Mouse (Mus musculus): ENCODE results near the gene Zfp865. TPM values are rescaled to one million over a fixed set of nuclear protein-coding genes. Genes with fewer than 3 reads are reported as not detected.

Zfp865 gene
- polyA plus RNA-seq, 1 experiment: 47.9 TPM

DNA sequence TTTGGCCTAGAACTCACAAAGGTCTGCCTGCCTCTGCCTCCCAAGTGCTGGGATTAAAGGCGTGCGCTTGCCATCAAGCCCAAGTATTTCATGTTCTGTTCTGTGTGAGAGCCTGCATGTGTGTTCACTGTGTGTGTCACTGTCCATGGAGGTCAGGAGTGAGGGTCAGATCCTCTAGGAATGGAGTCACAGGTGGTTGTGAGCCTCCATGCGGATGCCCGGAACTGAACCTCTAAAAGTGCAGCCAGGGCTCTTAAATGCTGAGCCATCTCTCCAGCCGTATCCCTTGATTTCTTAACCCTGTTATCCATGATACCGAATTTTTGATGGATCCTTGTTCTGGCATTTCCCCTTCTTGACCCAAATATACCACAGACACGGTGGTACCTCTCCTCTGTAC lies 16.9 kb downstream of the Zfp865 start:
- Histone ChIP-seq H3K4me3 (ENCODE audit: extremely low read depth, insufficient read depth, insufficient read length) (no peak overlapping the region), H3K27me3 (ENCODE audit: control insufficient read depth, insufficient read depth, low read length) (no peaks in the 10 kb centered on the region), H3K36me3 (ENCODE audit: control insufficient read depth, insufficient read depth, low read length) (0 out of 2 replicates have a peak, but pooled peaks cover 3% of the 10 kb centered on the region), H3K27ac (ENCODE audit: insufficient read depth, low read length) (no peak overlapping the region), H3K4me1 (ENCODE audit: control insufficient read depth, insufficient read depth, insufficient read length) (no peaks in the 10 kb centered on the region; the same call in 1 of the 2 replicates)
- DNase-seq (ENCODE audit: low read depth in 1 of 2, low spot score in 2 of 2): no peak
- 94% methylated on average over 7 of the region's 7 CpGs for WGBS
- TF ChIP-seq POLR2A (IDR thresholded peaks at IDR 0.05; ENCODE audit: low read depth, low read length) (no peak), CTCF (IDR thresholded peaks at IDR 0.05; ENCODE audit: extremely low read depth, insufficient read depth, insufficient read length, insufficient replicate concordance) (no peak)

DNA sequence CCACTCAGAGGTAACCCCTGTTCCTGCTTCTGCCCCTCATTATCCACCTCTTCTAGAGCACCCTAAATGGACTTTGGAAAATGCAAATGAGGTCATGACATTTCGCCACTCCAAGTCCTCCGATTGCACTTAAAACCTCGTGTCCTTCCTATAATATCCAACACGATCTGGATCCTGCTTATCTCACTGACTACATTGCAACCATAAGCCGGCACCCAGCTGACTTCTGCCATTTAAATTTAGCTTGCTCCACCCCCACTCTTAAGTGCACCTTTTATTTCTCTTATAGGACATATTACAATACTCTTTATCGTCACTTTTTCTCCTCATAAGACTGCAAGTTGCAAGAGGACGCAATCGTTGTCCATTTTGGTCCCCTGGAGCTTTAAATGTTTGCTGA lies 17.3 kb downstream of the Zfp865 start:
- TF ChIP-seq CTCF (IDR thresholded peaks at IDR 0.05; ENCODE audit: extremely low read depth, insufficient read depth, insufficient read length, insufficient replicate concordance): no peak
- no peak for TF ChIP-seq POLR2A (IDR thresholded peaks at IDR 0.05; ENCODE audit: low read depth, low read length)
- WGBS: 90% methylated on average over 8 of the region's 8 CpGs
- Histone ChIP-seq H3K36me3 (ENCODE audit: control insufficient read depth, insufficient read depth, low read length) (0 out of 2 replicates have a peak, but pooled peaks cover 3% of the 10 kb centered on the region), H3K4me3 (ENCODE audit: extremely low read depth, insufficient read depth, insufficient read length) (no peak overlapping the region), H3K27me3 (ENCODE audit: control insufficient read depth, insufficient read depth, low read length) (no peaks in the 10 kb centered on the region), H3K27ac (ENCODE audit: insufficient read depth, low read length) (no peak overlapping the region), H3K4me1 (ENCODE audit: control insufficient read depth, insufficient read depth, insufficient read length) (no peaks in the 10 kb centered on the region; the same call in 1 of the 2 replicates)
- no peak for DNase-seq (ENCODE audit: low read depth in 1 of 2, low spot score in 2 of 2)

DNA sequence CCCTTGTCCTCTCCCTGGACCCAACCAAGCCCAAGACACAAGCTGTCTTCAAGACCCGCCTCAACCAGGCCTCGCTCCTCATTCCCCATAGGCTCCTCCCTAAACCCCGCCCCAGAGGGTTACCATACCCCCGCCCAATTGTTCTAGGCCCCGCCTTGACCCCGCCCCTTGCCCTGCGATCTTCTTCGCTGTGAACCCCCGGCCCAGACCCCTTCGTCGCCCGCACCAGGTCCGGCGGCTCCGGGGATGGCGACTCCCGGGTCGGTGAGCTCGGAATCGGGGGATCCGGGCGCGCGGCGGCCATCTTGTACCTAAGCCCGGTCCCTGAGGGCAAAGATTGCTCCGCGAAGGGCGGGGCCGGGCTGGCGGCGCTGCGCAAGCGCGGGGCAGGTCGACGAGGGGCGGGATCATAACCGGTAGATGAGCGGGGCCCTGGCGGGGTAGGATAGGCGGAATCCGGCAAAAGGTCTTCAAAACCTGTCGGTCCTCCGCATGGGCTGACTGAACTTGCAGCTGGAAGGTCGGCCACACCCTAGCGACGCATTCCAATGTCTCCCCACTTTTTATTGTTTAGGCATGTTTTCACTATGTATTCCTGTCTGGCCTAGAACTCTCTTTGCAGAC lies 18.0 kb downstream of the Zfp865 start, which contains the start of gene Zfp784:
TSS of gene Zfp784 (minus strand) at position 338 of the 624 bp plus-strand sequence.
- Histone ChIP-seq H3K27ac (ENCODE audit: insufficient read depth, low read length) (peak within 1 kb of the TSS; percentile 95), H3K4me3 (ENCODE audit: extremely low read depth, insufficient read depth, insufficient read length) (peak within 1 kb of the TSS; percentile 90), H3K4me1 (ENCODE audit: control insufficient read depth, insufficient read depth, insufficient read length) (no peaks in the 10 kb centered on the region; the same call in 1 of the 2 replicates), H3K27me3 (ENCODE audit: control insufficient read depth, insufficient read depth, low read length) (no peaks in the 10 kb centered on the region), H3K36me3 (ENCODE audit: control insufficient read depth, insufficient read depth, low read length) (0 out of 2 replicates have a peak, but pooled peaks cover under 1% of the 10 kb centered on the region)
- 1% methylated on average over 48 of the region's 48 CpGs for WGBS
- TF ChIP-seq POLR2A (IDR thresholded peaks at IDR 0.05; ENCODE audit: low read depth, low read length) (peak; percentile 79), CTCF (IDR thresholded peaks at IDR 0.05; ENCODE audit: extremely low read depth, insufficient read depth, insufficient read length, insufficient replicate concordance) (no peak)
- peak; percentile 83 to 92 for DNase-seq (ENCODE audit: low read depth in 1 of 2, low spot score in 2 of 2)

- no peak overlapping the region for H3K4me3 ChIP-seq (ENCODE audit: extremely low read depth, insufficient read depth, insufficient read length)
These were observed 18.8 kb downstream of the Zfp865 start for GRCm38 (mm10) chr7:5038940-5039339.

GRCm38 (mm10) chr7:5044981-5045380 lies 24.8 kb downstream of the Zfp865 start:
- WGBS: 60% methylated on average over 2 of the region's 2 CpGs

More at GRCm38 (mm10) chr7:5038940-5039339, 18.8 kb downstream of the Zfp865 start:
- no peaks in the 10 kb centered on the region; the same call in 1 of the 2 replicates for H3K4me1 ChIP-seq (ENCODE audit: control insufficient read depth, insufficient read depth, insufficient read length)
- H3K36me3 ChIP-seq (ENCODE audit: control insufficient read depth, insufficient read depth, low read length): no peaks in the 10 kb centered on the region
- WGBS: 27% methylated on average over 5 of the region's 5 CpGs
- no peaks in the 10 kb centered on the region for H3K27me3 ChIP-seq (ENCODE audit: control insufficient read depth, insufficient read depth, low read length)
- TF ChIP-seq POLR2A (IDR thresholded peaks at IDR 0.05; ENCODE audit: low read depth, low read length): no peak
- no peak for TF ChIP-seq CTCF (IDR thresholded peaks at IDR 0.05; ENCODE audit: extremely low read depth, insufficient read depth, insufficient read length, insufficient replicate concordance)
- H3K27ac ChIP-seq (ENCODE audit: insufficient read depth, low read length): no peak overlapping the region
- no peak for DNase-seq (ENCODE audit: low read depth in 1 of 2, low spot score in 2 of 2)

DNA sequence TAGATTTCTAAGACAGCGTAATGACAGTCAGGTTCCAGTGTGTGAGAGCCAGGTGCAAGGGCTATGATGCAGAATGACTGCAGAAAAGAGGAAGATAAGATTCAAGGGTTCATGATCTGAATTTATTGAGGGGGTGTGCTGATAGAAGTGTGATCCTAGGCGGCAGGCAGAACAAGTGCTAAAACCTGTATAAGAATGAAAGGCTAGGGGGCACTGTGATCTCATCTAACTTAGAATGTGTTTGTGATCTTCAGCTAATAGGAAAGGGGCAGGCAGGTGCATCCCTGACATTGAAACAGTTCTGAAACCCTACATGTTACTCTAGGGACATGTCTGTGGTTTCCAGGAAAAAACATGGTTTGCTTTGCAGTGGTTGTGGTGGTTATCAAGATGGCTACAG lies 25.9 kb downstream of the Zfp865 start:
- H3K36me3 ChIP-seq (ENCODE audit: control insufficient read depth, insufficient read depth, low read length): no peaks in the 10 kb centered on the region
- DNase-seq (ENCODE audit: low read depth in 1 of 2, low spot score in 2 of 2): no peak
- no peak overlapping the region for H3K27ac ChIP-seq (ENCODE audit: insufficient read depth, low read length)
- 45% methylated on average over 2 of the region's 2 CpGs for WGBS
- no peak overlapping the region for H3K4me3 ChIP-seq (ENCODE audit: extremely low read depth, insufficient read depth, insufficient read length)
- no peak for TF ChIP-seq POLR2A (IDR thresholded peaks at IDR 0.05; ENCODE audit: low read depth, low read length)
- TF ChIP-seq CTCF (IDR thresholded peaks at IDR 0.05; ENCODE audit: extremely low read depth, insufficient read depth, insufficient read length, insufficient replicate concordance): no peak
- H3K27me3 ChIP-seq (ENCODE audit: control insufficient read depth, insufficient read depth, low read length): no peaks in the 10 kb centered on the region
- no peaks in the 10 kb centered on the region for H3K4me1 ChIP-seq (ENCODE audit: control insufficient read depth, insufficient read depth, insufficient read length)

More at GRCm38 (mm10) chr7:5044981-5045380, 24.8 kb downstream of the Zfp865 start:
- TF ChIP-seq POLR2A (IDR thresholded peaks at IDR 0.05; ENCODE audit: low read depth, low read length) (no peak), CTCF (IDR thresholded peaks at IDR 0.05; ENCODE audit: extremely low read depth, insufficient read depth, insufficient read length, insufficient replicate concordance) (no peak)
- Histone ChIP-seq H3K27ac (ENCODE audit: insufficient read depth, low read length) (no peak overlapping the region), H3K27me3 (ENCODE audit: control insufficient read depth, insufficient read depth, low read length) (no peaks in the 10 kb centered on the region), H3K36me3 (ENCODE audit: control insufficient read depth, insufficient read depth, low read length) (no peaks in the 10 kb centered on the region), H3K4me3 (ENCODE audit: extremely low read depth, insufficient read depth, insufficient read length) (no peak overlapping the region), H3K4me1 (ENCODE audit: control insufficient read depth, insufficient read depth, insufficient read length) (no peaks in the 10 kb centered on the region)
- DNase-seq (ENCODE audit: low read depth in 1 of 2, low spot score in 2 of 2): no peak

DNA sequence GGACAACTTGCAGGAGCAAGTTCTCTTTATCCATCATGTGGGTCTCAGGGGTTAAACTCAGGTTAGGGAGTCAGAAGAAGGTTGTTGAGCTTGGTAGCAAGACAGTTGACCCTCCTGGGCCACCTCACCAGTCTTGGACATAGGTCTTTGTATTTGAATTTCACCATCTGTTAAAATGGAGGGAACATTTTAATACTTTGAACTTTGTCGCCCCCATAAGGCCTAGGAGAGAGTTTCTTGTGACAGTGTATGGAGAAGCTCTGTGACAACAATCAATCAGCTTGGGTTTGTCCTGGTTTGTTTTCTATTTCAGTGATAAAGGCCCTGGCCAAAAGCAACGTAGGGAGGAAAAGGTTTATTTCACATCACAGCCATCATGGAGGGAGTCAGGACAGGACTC lies 27.1 kb downstream of the Zfp865 start:
- Histone ChIP-seq H3K4me1 (ENCODE audit: control insufficient read depth, insufficient read depth, insufficient read length) (peaks cover 2% of the 10 kb centered on the region), H3K27me3 (ENCODE audit: control insufficient read depth, insufficient read depth, low read length) (peaks cover 6% of the 10 kb centered on the region), H3K36me3 (ENCODE audit: control insufficient read depth, insufficient read depth, low read length) (no peaks in the 10 kb centered on the region), H3K27ac (ENCODE audit: insufficient read depth, low read length) (no peak overlapping the region), H3K4me3 (ENCODE audit: extremely low read depth, insufficient read depth, insufficient read length) (no peak overlapping the region)
- DNase-seq (ENCODE audit: low read depth in 1 of 2, low spot score in 2 of 2): peak in 1 of 2 experiments; percentile 39
- WGBS: 20% methylated on average over 2 of the region's 2 CpGs
- TF ChIP-seq CTCF (IDR thresholded peaks at IDR 0.05; ENCODE audit: extremely low read depth, insufficient read depth, insufficient read length, insufficient replicate concordance) (no peak), POLR2A (IDR thresholded peaks at IDR 0.05; ENCODE audit: low read depth, low read length) (no peak)
